In the genomic region with DNA sequence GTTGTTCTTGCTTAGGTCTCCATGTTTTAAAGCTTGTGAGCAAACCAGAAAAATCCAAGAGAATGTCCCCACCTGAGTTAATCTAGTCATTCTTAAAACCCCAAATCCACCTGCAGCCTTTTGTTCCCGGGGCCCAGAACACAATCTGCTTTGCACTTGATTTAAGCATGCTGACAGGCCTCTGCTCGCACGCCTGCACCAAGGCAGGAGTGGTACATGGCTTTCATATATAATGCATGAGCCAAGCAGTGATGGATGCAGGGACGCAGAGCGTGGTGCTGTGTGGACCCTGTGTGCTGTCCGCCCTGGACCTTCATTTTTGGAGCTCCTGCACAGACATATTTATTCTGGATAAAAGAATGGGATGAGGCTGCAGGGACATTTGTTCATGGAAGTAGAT, we compare ENCODE assay signal across 17 mouse cellular contexts. TPM values are rescaled to one million over a fixed set of nuclear protein-coding genes. Genes with fewer than 3 reads are reported as not detected.
DNase-seq lines count a peak whose midpoint lies in the region; ATAC-seq lines count a peak whose summit lies in the region.
"Had no signal": no experiment of that assay in that cellular context is flagged by ENCODE, and none has a peak within 500 bp of the region (broad histone marks: within the 10 kb centered on the region; RNA-seq: fewer than 3 reads in every experiment).

No protein-coding gene starts in this region.

- no peak for ATAC-seq in liver, embryonic 15.5 days (ENCODE audit: insufficient read depth)
- ATAC-seq in liver, embryonic 12.5 days, result no peak
- no peak; the same call in 1 of the 2 replicates for ATAC-seq in hindbrain, embryonic 13.5 days (ENCODE audit: low FRiP score)
- peak; percentile 74; the same call in 1 of the 2 replicates for ATAC-seq in midbrain, embryonic 14.5 days (ENCODE audit: low FRiP score, low TSS enrichment)
- no peak for ATAC-seq in CD4-positive, CD25-positive, alpha-beta regulatory T cell, adult 4 months

- DNase-seq in midbrain, embryonic 14.5 days, result peak; percentile 72
- peak; percentile 38 for DNase-seq in retina, embryonic 14.5 days (ENCODE audit: low spot score)
- DNase-seq in lung, postnatal 10 days, result no peak
- DNase-seq: cerebellum, adult 18-20 months; kidney, adult 9 months; kidney, postnatal 4 days; left cerebral cortex, postnatal 4 days; lung, postnatal 4 days; right cerebral cortex, postnatal 4 days had no signal

- H3K4me3 ChIP-seq in liver, embryonic 15.5 days (replicated peaks), result no peak overlapping the region
- no peak overlapping the region for H3K4me3 ChIP-seq in liver, embryonic 12.5 days
- H3K4me3 ChIP-seq in hindbrain, embryonic 13.5 days, result no peak overlapping the region
- no peak overlapping the region for H3K4me3 ChIP-seq in midbrain, embryonic 14.5 days (replicated peaks; ENCODE audit: low read depth, low read length)

- no peaks in the 10 kb centered on the region for H3K27me3 ChIP-seq in liver, embryonic 15.5 days
- peaks cover 10% of the 10 kb centered on the region; the same call in 1 of the 2 replicates for H3K27me3 ChIP-seq in liver, embryonic 12.5 days (replicated peaks)
- H3K27me3 ChIP-seq in hindbrain, embryonic 13.5 days, result no peaks in the 10 kb centered on the region
- no peaks in the 10 kb centered on the region for H3K27me3 ChIP-seq in midbrain, embryonic 14.5 days (ENCODE audit: control insufficient read depth, insufficient read depth, low read length)

- WGBS in liver, embryonic 15.5 days (ENCODE audit: insufficient replicate concordance), result 83% methylated on average over 6 of the region's 6 CpGs
- WGBS in liver, embryonic 12.5 days (ENCODE audit: insufficient replicate concordance), result 81% methylated on average over 6 of the region's 6 CpGs
- WGBS in hindbrain, embryonic 13.5 days, result 53% methylated on average over 6 of the region's 6 CpGs
- 31% methylated on average over 6 of the region's 6 CpGs for WGBS in midbrain, embryonic 14.5 days

- H3K9ac ChIP-seq in liver, embryonic 15.5 days, result 0 out of 2 replicates have a peak overlapping the region, but pooled peaks have one; percentile 11
- H3K9ac ChIP-seq in liver, embryonic 12.5 days, result no peak overlapping the region
- H3K9ac ChIP-seq in hindbrain, embryonic 13.5 days, result peak overlapping the region; percentile 35; the same call in 1 of the 2 replicates
- H3K9ac ChIP-seq in midbrain, embryonic 14.5 days (replicated peaks; ENCODE audit: low read length), result peak overlapping the region; percentile 4; the same call in 1 of the 2 replicates
- H3K9ac ChIP-seq: liver, embryonic 14.5 days had no signal

- H3K4me2 ChIP-seq in liver, embryonic 15.5 days, result no peak overlapping the region
- no peak overlapping the region for H3K4me2 ChIP-seq in liver, embryonic 12.5 days
- H3K4me2 ChIP-seq in hindbrain, embryonic 13.5 days, result no peak overlapping the region
- no peak overlapping the region for H3K4me2 ChIP-seq in midbrain, embryonic 14.5 days (ENCODE audit: low read length)

- H3K9me3 ChIP-seq in liver, embryonic 15.5 days (replicated peaks), result no peaks in the 10 kb centered on the region
- no peaks in the 10 kb centered on the region for H3K9me3 ChIP-seq in liver, embryonic 12.5 days (replicated peaks)
- H3K9me3 ChIP-seq in hindbrain, embryonic 13.5 days, result no peaks in the 10 kb centered on the region
- no peaks in the 10 kb centered on the region for H3K9me3 ChIP-seq in midbrain, embryonic 14.5 days (ENCODE audit: control insufficient read depth, low read length)

- H3K27ac ChIP-seq in liver, embryonic 15.5 days (replicated peaks), result peak overlapping the region; percentile 74
- no peak overlapping the region for H3K27ac ChIP-seq in liver, embryonic 12.5 days
- peak overlapping the region; percentile 90 for H3K27ac ChIP-seq in hindbrain, embryonic 13.5 days
- peak overlapping the region; percentile 83 for H3K27ac ChIP-seq in midbrain, embryonic 14.5 days (replicated peaks; ENCODE audit: low read depth, low read length)
- H3K27ac ChIP-seq: liver, embryonic 14.5 days had no signal

- H3K4me1 ChIP-seq in liver, embryonic 15.5 days (replicated peaks), result peaks cover 54% of the 10 kb centered on the region
- peaks cover 23% of the 10 kb centered on the region for H3K4me1 ChIP-seq in liver, embryonic 12.5 days
- H3K4me1 ChIP-seq in hindbrain, embryonic 13.5 days (replicated peaks), result peaks cover 29% of the 10 kb centered on the region
- H3K4me1 ChIP-seq in midbrain, embryonic 14.5 days (ENCODE audit: control insufficient read depth, insufficient read depth, low read length), result peaks cover 23% of the 10 kb centered on the region

- H3K36me3 ChIP-seq in liver, embryonic 15.5 days (replicated peaks), result no peaks in the 10 kb centered on the region
- H3K36me3 ChIP-seq in liver, embryonic 12.5 days, result no peaks in the 10 kb centered on the region
- no peaks in the 10 kb centered on the region for H3K36me3 ChIP-seq in hindbrain, embryonic 13.5 days
- no peaks in the 10 kb centered on the region for H3K36me3 ChIP-seq in midbrain, embryonic 14.5 days (ENCODE audit: control insufficient read depth, insufficient read depth, low read length)

RNA-seq across cellular contexts. Expression of a gene that starts 6.4 kb away (rescaled TPM):
- polyA plus RNA-seq in liver, embryonic 15.5 days (2015; fragmentation: Nextera tagmentation; extraction: Ambion mirVana), result 63.9 and 70.8 TPM in 2 replicates
- polyA plus RNA-seq in liver, embryonic 12.5 days (2016; fragmentation: Nextera tagmentation; extraction: Ambion mirVana), result 6.0 and 8.5 TPM in 2 replicates
- 0.19 TPM in 1 of 2 replicates, not detected in the other for polyA plus RNA-seq in hindbrain, embryonic 13.5 days (2015; fragmentation: Nextera tagmentation; extraction: Ambion mirVana)
- not detected in 2 replicates for polyA plus RNA-seq in midbrain, embryonic 14.5 days (2014; fragmentation: Nextera tagmentation; extraction: Ambion mirVana)
- not detected for polyA plus RNA-seq in CD4-positive, CD25-positive, alpha-beta regulatory T cell, adult 4 months (2017; shearing (Covaris generic))
- polyA plus RNA-seq: C2C12; gonadal fat pad, adult 2 months; urinary bladder, adult 2 months had no signal
